8 mouse cellular contexts compared by ENCODE assay signal in the genomic region with DNA sequence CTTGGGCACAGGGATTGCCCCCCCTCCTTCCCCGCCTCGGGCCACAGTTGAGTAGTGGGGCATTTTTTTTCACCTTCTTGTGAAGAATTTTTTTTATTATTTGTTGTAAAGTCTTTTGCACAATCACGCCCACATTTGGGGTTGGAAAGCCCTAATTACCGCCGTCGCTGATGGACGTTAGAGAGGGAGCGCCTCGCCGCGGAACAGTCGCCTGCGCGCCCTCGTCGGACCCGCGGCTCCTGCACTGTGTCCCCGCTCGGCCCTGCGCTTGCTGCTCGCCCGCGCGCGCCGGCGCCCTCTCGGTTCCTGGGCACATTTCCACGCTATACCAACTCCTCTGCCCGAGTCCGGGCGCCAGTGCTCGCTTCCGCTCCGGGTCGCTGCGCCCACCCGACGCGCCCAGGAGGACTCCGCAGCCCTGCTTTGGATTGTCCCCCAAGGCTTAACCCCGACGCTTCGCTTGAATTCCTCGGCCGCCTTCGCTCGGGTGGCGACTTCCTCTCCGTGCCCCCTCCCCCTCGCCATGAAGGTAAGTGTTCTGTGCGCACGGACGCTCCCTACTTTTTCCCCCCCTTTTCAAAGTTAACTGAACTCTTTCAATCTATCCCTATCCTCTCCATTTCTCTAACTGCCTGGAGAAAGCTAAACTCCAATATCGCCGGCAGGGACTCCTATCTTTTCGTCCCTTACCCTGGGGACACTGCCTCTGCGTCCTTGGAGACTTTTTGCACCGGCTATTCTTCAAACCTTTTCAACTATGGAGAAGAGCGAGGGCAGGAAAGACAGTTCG. TPM values are rescaled to one million over a fixed set of nuclear protein-coding genes. Genes with fewer than 3 reads are reported as not detected.
DNase-seq lines count a peak whose midpoint lies in the region; ATAC-seq and TF ChIP-seq lines count a peak whose summit lies in the region.

No protein-coding gene starts in this region.

- H3K27me3 ChIP-seq in forebrain, postnatal 0 days (ENCODE audit: insufficient read depth, low read length): peaks cover 37% of the 10 kb centered on the region
- peaks cover 33% of the 10 kb centered on the region for H3K27me3 ChIP-seq in intestine, embryonic 16.5 days (replicated peaks; ENCODE audit: control insufficient read depth, insufficient read depth, low read length)
- peaks cover 86% of the 10 kb centered on the region for H3K27me3 ChIP-seq in liver, postnatal 0 days (ENCODE audit: insufficient read depth, low read length)

- H3K9ac ChIP-seq in forebrain, postnatal 0 days: peak overlapping the region; percentile 48
- H3K9ac ChIP-seq in intestine, embryonic 16.5 days (ENCODE audit: low read depth, low read length): peak overlapping the region; percentile 81
- H3K9ac ChIP-seq in liver, postnatal 0 days (replicated peaks): no peak overlapping the region

- no peak for TF ChIP-seq CTCF in forebrain, postnatal 0 days (IDR thresholded peaks at IDR 0.05; ENCODE audit: low read depth)
- no peak for TF ChIP-seq CTCF in liver, postnatal 0 days (IDR thresholded peaks at IDR 0.05; ENCODE audit: low read depth)

- DNase-seq in layer of hippocampus, postnatal 36 days: peak; percentile 22 to 23
- no peak for DNase-seq in layer of hippocampus, adult 11-12 months (ENCODE audit: low spot score)
- DNase-seq in adrenal gland, postnatal 10 days: peak; percentile 60
- DNase-seq in forebrain, postnatal 0 days: peak; percentile 44
- DNase-seq in liver, postnatal 0 days: peak; percentile 15
- DNase-seq in right cerebral cortex, postnatal 25 days: peak; percentile 34
- DNase-seq in layer of hippocampus, adult 9-11 months: no peak

- H3K9me3 ChIP-seq in forebrain, postnatal 0 days (ENCODE audit: low read length): no peaks in the 10 kb centered on the region
- H3K9me3 ChIP-seq in intestine, embryonic 16.5 days (ENCODE audit: control insufficient read depth, low read length): no peaks in the 10 kb centered on the region
- H3K9me3 ChIP-seq in liver, postnatal 0 days (ENCODE audit: low read length): no peaks in the 10 kb centered on the region

- no peak for TF ChIP-seq EP300 in liver, postnatal 0 days (IDR thresholded peaks at IDR 0.05; ENCODE audit: low read depth)

- peak overlapping the region; percentile 64 for H3K27ac ChIP-seq in forebrain, postnatal 0 days (ENCODE audit: low read depth, low read length)
- peak overlapping the region; percentile 91 for H3K27ac ChIP-seq in intestine, embryonic 16.5 days (ENCODE audit: low read length)
- H3K27ac ChIP-seq in liver, postnatal 0 days (ENCODE audit: low read depth): no peak overlapping the region

- 4% methylated on average over 62 of the region's 62 CpGs for WGBS in forebrain, postnatal 0 days
- under 1% methylated on average over 62 of the region's 62 CpGs for WGBS in intestine, embryonic 16.5 days
- whole genome bisulfite sequencing in liver, postnatal 0 days (ENCODE audit: insufficient replicate concordance): 2% methylated on average over 62 of the region's 62 CpGs

- peaks cover 4% of the 10 kb centered on the region for H3K4me1 ChIP-seq in forebrain, postnatal 0 days (ENCODE audit: insufficient read depth)
- peaks cover 29% of the 10 kb centered on the region for H3K4me1 ChIP-seq in intestine, embryonic 16.5 days (ENCODE audit: control insufficient read depth, insufficient read depth, low read length)
- peaks cover 3% of the 10 kb centered on the region; the same call in 1 of the 2 replicates for H3K4me1 ChIP-seq in liver, postnatal 0 days (ENCODE audit: insufficient read depth)

- H3K4me2 ChIP-seq in forebrain, postnatal 0 days (ENCODE audit: low read depth): peak overlapping the region; percentile 94
- H3K4me2 ChIP-seq in intestine, embryonic 16.5 days (ENCODE audit: low read depth, low read length): peak overlapping the region; percentile 75
- peak overlapping the region; percentile 82 for H3K4me2 ChIP-seq in liver, postnatal 0 days (ENCODE audit: low read depth, low read length)

- peak overlapping the region; percentile 47 for H3K4me3 ChIP-seq in forebrain, postnatal 0 days (ENCODE audit: low read depth, low read length)
- peak overlapping the region; percentile 69 for H3K4me3 ChIP-seq in intestine, embryonic 16.5 days (ENCODE audit: low read length)
- H3K4me3 ChIP-seq in liver, postnatal 0 days (ENCODE audit: low read depth, low read length): peak overlapping the region; percentile 54

- ATAC-seq in forebrain, postnatal 0 days: peak; percentile 30
- ATAC-seq in intestine, embryonic 16.5 days: 0 out of 2 replicates have a peak, but pooled peaks have one; percentile 25
- no peak for ATAC-seq in liver, postnatal 0 days

- H3K36me3 ChIP-seq in forebrain, postnatal 0 days (ENCODE audit: insufficient read depth): no peaks in the 10 kb centered on the region
- no peaks in the 10 kb centered on the region for H3K36me3 ChIP-seq in intestine, embryonic 16.5 days (ENCODE audit: control insufficient read depth, insufficient read depth, low read length)
- no peaks in the 10 kb centered on the region for H3K36me3 ChIP-seq in liver, postnatal 0 days (replicated peaks; ENCODE audit: insufficient read depth, low read length)

RNA-seq across cellular contexts. Expression of gene Wnt5a, which starts 1.2 kb away (rescaled TPM):
- 10 to 100 TPM; 10.1 to 11.2 TPM for total RNA-seq in layer of hippocampus, postnatal 36 days (2021)
- 10 to 100 TPM; 18.7 to 24.8 TPM for total RNA-seq in adrenal gland, postnatal 10 days (2021)
- 6.8 and 11.4 TPM in 2 replicates for total RNA-seq in forebrain, postnatal 0 days (2014; rRNA removed)
- 7.3 and 14.3 TPM in 2 replicates for polyA plus RNA-seq in forebrain, postnatal 0 days (2015; fragmentation: Nextera tagmentation; extraction: Ambion mirVana)
- polyA plus RNA-seq in intestine, embryonic 16.5 days (2015; fragmentation: Nextera tagmentation; extraction: Ambion mirVana): 15.9 and 17.6 TPM in 2 replicates
- polyA plus RNA-seq in liver, postnatal 0 days (2015; fragmentation: Nextera tagmentation; extraction: Ambion mirVana): 0.14 and 0.37 TPM in 2 replicates

Comparison
In these comparisons a context has a peak if more than half of its experiments do, and no peak if none do; other contexts are left out.
1. DNase-seq: peak in layer of hippocampus, postnatal 36 days (2 of 2), adrenal gland, postnatal 10 days (single experiment), forebrain, postnatal 0 days (single experiment), liver, postnatal 0 days (single experiment) and right cerebral cortex, postnatal 25 days (single experiment); none in layer of hippocampus, adult 11-12 months (single experiment) and layer of hippocampus, adult 9-11 months (single experiment).
2. Peak in every context shown above with its lines, with median percentiles within 50 percentile points of each other: H3K4me2 ChIP-seq and H3K4me3 ChIP-seq.